Mouse (Mus musculus) T-helper 1 cell (primary cell): ENCODE measurements around the gene Fbxw4.

ENCODE experiments used
- in situ Hi-C: fragments of 300-600 bp; cut with MboI, MseI; formaldehyde crosslinking; loops from one replicate; pipeline ENCODE4 v1.15.1; 2025; ENCODE audit warnings: high pct_unique_total_duplicates

Gene Fbxw4

GRCm38 (mm10) chr19:45659738-45660502 is at the start of gene Fbxw4:
Fbxw4 (minus strand) TSS chr19:45660312.
- in situ Hi-C loops = no loop called here

GRCm38 (mm10) chr19:45708704-45709103 is 48.6 kb upstream of the Fbxw4 start:
- in situ Hi-C loops = no loop called here

DNA sequence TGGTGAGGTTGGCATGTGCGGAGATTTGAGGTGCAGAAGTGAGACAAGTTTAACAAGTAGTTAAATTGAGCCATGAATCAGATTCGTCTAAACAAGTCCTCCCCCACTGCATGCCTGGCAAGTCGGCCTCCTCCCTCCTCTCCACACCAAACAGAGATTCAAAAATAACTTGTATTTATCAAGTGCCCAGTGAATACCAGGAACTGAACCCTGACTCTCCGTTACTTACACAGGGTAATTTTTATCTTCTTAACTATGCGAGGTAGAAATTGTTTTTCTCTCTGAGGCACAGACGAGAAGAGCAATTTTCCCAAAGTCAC is 36.1 kb upstream of the Fbxw4 start:
- in situ Hi-C loops = no loop called here

- in situ Hi-C loops = no loop called here
Observed at GRCm38 (mm10) chr19:45695496-45696280, 35.6 kb upstream of the Fbxw4 start.

DNA sequence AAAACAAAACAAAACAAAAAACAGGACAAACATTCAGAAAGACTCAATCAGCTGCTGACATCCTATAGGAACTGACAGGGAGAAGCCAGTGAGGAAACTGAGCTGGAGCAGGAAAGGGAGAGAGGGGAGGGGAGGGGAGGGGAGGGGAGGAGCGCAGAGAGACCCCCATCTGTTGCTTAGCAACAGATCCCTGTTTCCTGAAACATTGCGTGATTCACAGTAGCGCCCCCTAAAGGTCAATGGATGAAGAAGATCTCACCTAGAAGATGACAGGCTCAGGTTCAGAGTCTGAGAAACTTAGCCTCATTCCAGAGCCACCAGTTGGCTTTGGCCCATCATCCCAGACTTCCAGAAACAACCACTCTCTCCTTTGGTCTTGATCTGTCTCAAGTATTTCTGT is 33.9 kb upstream of the Fbxw4 start:
- in situ Hi-C loops = no loop called here

DNA sequence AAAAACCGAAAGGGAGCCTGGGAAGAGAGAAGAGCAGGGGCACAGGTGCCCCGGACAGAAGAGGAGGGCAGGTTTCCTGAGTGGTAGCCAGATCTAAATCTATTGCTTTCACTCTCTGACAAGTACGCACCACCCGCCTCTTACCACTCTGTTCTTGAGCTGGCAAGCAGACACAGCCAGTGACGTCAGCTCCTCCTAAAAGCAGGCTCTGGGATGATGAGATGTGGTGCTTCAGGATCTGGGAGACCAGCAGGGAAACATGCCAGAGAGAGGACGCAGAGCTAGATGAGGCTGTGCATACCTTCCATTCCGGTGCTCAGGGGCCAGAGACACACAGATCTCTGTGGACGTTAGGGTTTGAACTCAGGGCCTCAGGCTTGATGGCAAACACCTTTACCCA is 32.1 kb upstream of the Fbxw4 start:
- in situ Hi-C loops = no loop called here

DNA sequence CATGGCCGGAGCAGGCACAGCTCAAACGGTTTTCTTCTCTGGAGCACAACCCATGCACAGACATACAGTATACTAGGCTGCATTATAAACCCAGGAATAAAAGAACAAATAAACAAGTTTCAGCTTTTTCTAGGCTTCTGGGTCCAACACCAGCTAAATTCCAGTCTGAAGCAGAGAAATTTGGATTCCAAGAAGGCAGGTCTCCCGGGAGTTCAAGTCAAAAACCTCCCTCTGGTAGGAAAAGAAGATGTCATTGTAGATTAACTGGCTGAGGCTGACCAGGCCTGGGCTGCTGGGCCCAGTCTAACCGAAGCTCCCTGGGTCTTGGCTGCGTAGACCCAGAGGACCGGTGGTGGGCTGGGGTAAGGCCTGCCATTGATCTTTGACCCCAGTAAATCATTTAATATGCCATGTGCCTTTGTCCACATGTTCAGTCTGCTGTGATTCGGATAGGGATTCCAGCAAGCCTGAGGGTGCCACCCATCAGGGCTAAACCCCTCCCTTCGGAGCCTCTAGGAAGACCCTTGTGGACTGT is 31.0 kb upstream of the Fbxw4 start:
- in situ Hi-C loops = no loop called here

DNA sequence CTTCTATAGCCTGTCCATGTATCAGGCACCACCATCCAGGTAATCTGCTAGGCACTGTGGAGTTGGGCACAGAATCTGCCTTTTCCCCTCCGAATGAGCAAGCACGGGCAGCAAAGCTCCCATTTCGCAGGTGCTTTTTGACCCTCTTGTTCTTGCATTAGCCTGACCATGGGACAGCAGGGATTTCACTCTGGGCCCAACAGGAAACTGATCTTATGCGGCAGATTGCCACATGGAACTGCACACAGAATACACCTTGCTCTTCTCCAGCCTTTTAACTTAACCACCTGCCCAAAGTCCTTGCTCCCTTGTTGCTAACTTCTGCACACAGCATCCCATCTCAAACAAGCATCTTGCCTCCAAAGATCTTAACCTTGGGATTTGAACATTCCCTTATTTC is 26.9 kb upstream of the Fbxw4 start:
- in situ Hi-C loops = no loop called here

DNA sequence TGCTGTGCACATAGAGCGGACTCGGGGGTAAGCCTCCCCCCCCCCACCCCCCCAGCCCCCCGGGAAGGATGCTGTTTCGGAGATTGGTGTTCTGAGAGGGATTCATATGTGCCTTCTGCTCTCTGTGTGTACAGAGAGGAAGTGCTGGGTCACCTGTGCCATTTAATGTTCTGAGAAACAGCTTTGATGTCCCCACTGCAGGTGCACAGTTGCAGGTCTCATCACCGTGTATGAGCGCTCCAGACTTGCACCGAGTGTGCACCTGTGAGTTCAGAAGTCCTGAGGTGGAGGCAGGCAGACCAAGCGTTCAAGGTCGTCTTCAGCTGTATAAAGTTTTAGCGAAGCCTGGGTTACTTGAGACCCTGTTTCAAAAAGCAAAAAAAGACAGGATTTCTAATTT is 23.6 kb upstream of the Fbxw4 start:
- in situ Hi-C loops = no loop called here

DNA sequence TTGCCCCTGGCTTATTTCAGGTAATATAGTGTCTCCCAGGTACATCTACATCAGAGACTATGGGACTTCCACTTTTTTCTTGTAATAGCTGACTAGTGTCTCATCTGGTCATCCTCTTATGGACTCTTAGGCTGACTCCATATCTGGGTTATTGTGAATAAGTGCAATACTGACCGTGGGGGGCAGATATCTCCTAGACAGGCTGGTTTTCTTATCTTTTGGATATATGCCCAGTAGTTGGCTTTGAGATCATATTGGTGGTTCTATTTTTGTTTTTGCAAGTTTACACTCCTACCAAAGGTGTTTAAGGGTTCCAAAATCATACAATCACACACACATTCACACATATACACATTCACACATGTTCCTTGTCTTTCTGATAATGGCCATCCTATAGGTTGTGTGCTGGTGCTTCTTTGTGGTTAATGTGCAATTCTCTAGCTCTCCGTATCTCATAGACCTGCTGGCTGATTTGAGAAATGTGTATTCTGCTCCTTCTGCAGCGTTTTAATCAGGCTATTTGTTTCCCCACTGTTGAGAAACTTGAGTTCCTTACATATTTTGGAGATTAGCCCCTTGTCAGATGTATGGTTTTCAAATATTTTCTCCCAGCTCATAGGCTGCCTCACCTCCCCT is 20.5 kb upstream of the Fbxw4 start:
- in situ Hi-C loops = no loop called here

- in situ Hi-C loops = loop anchor here (5.0 kb wide), 1 partner anchor 51 kb away; no protein-coding TSS in a partner anchor
Observed at GRCm38 (mm10) chr19:45676723-45677269, 16.7 kb upstream of the Fbxw4 start.

DNA sequence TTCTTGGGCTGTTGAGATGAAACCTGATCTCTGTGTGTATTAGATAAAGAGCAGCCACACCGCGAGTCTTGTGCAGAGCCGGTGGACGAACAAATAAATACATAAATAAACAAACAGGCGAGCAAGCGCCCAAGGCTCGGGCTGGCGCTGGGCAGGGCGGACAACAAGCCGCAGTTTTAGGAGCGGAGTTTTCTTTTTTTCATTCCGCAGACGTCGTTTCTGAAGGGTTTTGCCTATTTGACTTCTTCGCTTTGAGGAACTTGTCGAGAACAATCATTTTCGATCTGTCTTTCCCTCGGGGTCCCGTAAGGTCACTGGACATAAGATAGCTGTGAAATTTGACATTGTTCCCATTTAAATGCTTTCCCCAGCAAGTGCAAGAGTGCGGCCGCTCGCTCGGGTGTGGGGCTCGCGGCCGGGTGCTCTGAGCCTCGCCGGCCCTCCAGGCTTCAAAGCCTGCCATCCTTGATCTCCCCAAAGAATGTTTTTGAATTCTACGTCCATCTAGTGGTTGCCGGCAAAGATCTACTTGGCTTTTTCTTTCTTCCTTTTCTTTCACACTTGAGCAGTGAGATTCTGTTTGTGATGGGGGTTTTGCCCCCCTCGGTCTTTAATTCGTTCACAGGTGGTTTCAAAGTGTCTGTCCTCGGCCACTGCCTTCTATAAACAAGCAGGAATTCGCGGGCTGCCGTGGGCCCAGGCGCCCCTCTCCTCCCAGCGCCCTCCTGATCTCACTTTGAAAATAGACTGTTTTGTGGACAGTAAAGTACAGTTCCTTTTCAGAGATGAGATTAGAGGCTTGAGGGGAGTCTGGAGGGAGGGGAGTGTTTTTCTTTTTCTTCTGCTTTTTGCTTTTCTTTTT is 15.8 kb upstream of the Fbxw4 start:
- in situ Hi-C loops = loop anchor here (5.0 kb wide), 1 partner anchor 51 kb away; no protein-coding TSS in a partner anchor

DNA sequence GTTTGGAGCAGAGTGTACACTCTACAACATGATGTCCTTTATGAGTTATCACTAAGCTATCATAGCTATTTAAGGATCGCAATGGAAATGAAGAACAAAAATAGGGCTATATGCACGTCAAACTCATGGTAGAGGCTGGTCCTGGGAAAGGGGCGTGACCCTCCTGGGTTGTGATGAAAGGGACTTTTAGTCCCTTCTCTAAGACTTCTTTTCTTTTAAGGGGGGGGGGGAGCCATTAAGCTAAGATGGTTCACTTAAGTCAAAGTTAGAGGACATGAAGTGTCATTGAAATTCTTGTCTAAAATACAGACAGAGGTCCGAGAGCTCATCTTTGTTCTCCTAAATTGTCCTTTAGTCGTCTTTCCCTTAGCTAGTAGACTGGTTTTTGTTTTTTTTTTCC is 15.1 kb upstream of the Fbxw4 start:
- in situ Hi-C loops = loop anchor here (5.0 kb wide), 1 partner anchor 52 kb away; no protein-coding TSS in a partner anchor

- in situ Hi-C loops = no loop called here
Observed at GRCm38 (mm10) chr19:45672971-45673370, 12.9 kb upstream of the Fbxw4 start.

DNA sequence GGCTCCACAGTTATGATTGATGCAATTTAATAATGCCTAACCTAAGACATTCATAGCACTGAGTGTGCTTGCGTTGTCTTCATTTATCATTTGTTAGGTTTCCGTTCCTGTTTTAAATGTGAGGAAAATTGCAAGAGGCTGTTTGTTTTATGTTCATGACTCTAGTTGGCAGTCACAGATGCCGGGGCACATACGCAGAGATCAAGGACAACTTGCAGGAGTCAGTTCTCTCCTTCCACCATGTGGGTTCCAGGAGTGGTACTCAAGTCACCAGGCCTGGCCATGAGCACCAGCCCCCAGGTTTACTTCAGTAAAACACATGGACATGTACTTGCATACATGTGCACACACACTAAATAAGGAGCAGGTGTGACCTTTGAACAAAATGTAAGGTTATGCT is 8.9 kb upstream of the Fbxw4 start:
- in situ Hi-C loops = no loop called here

DNA sequence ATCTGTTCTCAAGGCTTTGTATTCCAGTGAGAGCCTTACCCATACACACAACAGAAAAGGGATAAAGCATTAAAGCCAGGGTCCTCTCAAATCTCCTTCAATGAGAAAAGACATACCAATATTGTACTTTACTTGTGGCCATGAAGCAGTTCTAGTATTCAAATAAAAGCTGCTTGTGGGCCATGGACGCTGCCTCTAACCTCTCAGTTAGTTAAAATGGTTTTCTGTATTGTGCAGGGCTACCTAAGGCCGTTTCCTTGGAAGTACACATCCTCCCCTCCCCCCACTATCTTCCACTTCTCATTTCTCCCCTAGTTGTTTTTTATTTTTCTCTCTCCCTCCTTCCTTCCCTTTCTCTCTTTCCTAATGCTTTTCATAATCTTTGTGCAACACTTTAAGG is 3.7 kb upstream of the Fbxw4 start:
- in situ Hi-C loops = no loop called here

- in situ Hi-C loops = no loop called here
Observed at GRCm38 (mm10) chr19:45660503-45660790, 335 bp upstream of the Fbxw4 start.

DNA sequence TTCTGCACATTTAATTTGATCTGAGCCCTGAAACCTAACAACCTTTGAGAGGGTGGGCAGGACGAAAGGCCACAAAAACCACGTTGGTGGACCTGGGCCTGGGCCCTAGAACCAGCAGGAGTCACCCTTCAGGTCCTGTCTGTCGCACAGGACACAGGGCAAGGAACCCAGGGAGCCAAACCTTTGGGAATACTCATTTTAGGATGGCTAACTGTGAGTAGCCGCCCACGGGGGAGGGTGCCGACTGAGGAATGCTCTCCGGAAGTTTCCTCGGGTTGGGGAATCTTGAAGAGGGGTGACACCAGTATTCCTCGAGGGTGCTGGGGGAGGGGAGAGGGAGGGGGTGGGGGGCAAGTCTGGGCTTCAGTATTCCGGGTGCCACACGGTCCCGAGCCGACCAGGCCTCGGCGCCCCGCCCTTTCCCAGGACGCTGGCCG is 793 bp downstream of the Fbxw4 start:
- in situ Hi-C loops = no loop called here

DNA sequence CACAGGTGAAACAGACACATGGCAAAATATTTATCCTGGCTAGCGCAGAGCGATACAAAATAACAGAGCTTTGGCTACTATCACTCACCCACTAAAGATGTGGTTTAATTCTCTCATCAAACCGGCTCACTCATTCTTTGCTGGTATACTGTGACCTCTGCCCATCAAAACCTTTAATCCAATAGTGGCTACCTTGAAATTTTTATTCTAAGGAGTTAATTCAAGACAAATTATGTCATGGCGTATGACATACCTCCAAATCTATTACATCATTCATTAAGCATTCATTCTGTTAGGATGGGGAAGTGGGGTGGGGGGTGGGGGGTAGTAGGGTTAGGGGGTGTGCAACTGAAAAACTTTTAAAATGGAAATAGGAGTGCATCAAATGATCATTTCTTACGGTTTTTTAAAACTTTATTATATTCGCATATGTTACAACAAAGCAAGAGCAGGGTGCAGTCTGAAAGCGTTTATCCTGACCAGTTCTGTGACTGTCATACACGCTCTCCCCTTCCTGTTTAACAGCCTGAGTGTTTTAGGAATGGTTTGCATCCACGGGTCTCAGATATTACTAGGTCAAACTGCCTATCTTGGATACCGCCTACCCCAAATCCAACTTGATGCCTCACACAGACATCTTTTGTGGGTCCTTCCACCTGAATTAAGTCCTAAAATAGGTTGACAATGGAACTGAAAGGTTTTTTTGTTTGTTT is 1.4 kb downstream of the Fbxw4 start:
- in situ Hi-C loops = no loop called here

- in situ Hi-C loops = no loop called here
Observed at GRCm38 (mm10) chr19:45657828-45658227, 2.3 kb downstream of the Fbxw4 start.
